Mouse (Mus musculus): ENCODE measurements around the gene Col1a1.

Gene Col1a1

GRCm38 (mm10) chr11:94976199-94976598 lies 40.2 kb downstream of the Col1a1 start, which contains the start of gene Sgca:
Sgca (minus strand) TSS chr11:94976327.
- DNase-seq (ENCODE audit: low spot score): no peak

- DNase-seq (ENCODE audit: low spot score): no peak
Observed at GRCm38 (mm10) chr11:94978178-94978915, 42.3 kb downstream of the Col1a1 start.

- peak; percentile 97 for DNase-seq (ENCODE audit: low spot score)
Observed at GRCm38 (mm10) chr11:94978947-94979346, 42.9 kb downstream of the Col1a1 start.

- no peak for DNase-seq (ENCODE audit: low spot score)
Observed at GRCm38 (mm10) chr11:94979462-94980179, 43.6 kb downstream of the Col1a1 start.

- DNase-seq (ENCODE audit: low spot score): no peak
Observed at GRCm38 (mm10) chr11:94985140-94985539, 49.1 kb downstream of the Col1a1 start.

GRCm38 (mm10) chr11:94985822-94986221 lies 49.8 kb downstream of the Col1a1 start:
- no peak for DNase-seq (ENCODE audit: low spot score)

GRCm38 (mm10) chr11:94986435-94986834 lies 50.4 kb downstream of the Col1a1 start:
- DNase-seq (ENCODE audit: low spot score): no peak

GRCm38 (mm10) chr11:94987341-94987740 lies 51.3 kb downstream of the Col1a1 start:
- no peak for DNase-seq (ENCODE audit: low spot score)

- no peak for DNase-seq (ENCODE audit: low spot score)
Observed at GRCm38 (mm10) chr11:94987851-94988250, 51.8 kb downstream of the Col1a1 start.

- no peak for DNase-seq (ENCODE audit: low spot score)
Observed at GRCm38 (mm10) chr11:94988780-94989561, 52.9 kb downstream of the Col1a1 start.

GRCm38 (mm10) chr11:94989562-94990017 lies 53.6 kb downstream of the Col1a1 start:
- peak; percentile 93 for DNase-seq (ENCODE audit: low spot score)

- no peak for DNase-seq (ENCODE audit: low spot score)
Observed at GRCm38 (mm10) chr11:94990102-94990748, 54.2 kb downstream of the Col1a1 start.

- peak; percentile 92 for DNase-seq (ENCODE audit: low spot score)
Observed at GRCm38 (mm10) chr11:94990749-94991577, 54.9 kb downstream of the Col1a1 start, which contains the start of gene Ppp1r9b. Ppp1r9b (plus strand) TSS chr11:94991035.

GRCm38 (mm10) chr11:94991641-94992479 lies 55.8 kb downstream of the Col1a1 start:
- DNase-seq (ENCODE audit: low spot score): peak; percentile 57

- no peak for DNase-seq (ENCODE audit: low spot score)
Observed at GRCm38 (mm10) chr11:94992480-94992753, 56.4 kb downstream of the Col1a1 start.

GRCm38 (mm10) chr11:94992754-94993606 lies 57.0 kb downstream of the Col1a1 start:
- peak; percentile 39 for DNase-seq (ENCODE audit: low spot score)

GRCm38 (mm10) chr11:94994208-94994814 lies 58.3 kb downstream of the Col1a1 start:
- no peak for DNase-seq (ENCODE audit: low spot score)

GRCm38 (mm10) chr11:94994947-94995772 lies 59.1 kb downstream of the Col1a1 start:
- no peak for DNase-seq (ENCODE audit: low spot score)

All from embryo, embryonic 10 days (tissue).